Mouse (Mus musculus) heart, embryonic 10.5 days (tissue): ENCODE data around the gene Rrp36. TPM values are rescaled to one million over a fixed set of nuclear protein-coding genes. Genes with fewer than 3 reads are reported as not detected.
A peak's percentile ranks its signal among the peaks of the same experiment; 100 is the strongest.

Source experiments
- DNase-seq: peaks from one replicate; pipeline ENCODE4 v3.0.0-alpha.2; 2017; ENCODE audit warnings: low spot score
- H3K27ac ChIP-seq: fragments of 300-500 bp; sonication (generic); 2 replicates; pipeline ENCODE4 v1.5.1; 2016; ENCODE audit warnings: mild to moderate bottlenecking
- H3K27me3 ChIP-seq: fragments of 300-500 bp; sonication (generic); 2 replicates; pipeline ENCODE4 v1.6.1; 2016; ENCODE audit warnings: mild to moderate bottlenecking; ENCODE audit not compliant: poor library complexity, insufficient read depth, severe bottlenecking
- H3K36me3 ChIP-seq: fragments of 300-500 bp; sonication (generic); 2 replicates; pipeline ENCODE4 v1.6.1; 2016; ENCODE audit warnings: mild to moderate bottlenecking, moderate library complexity
- H3K4me1 ChIP-seq: fragments of 300-500 bp; sonication (generic); 2 replicates; pipeline ENCODE4 v1.6.1; 2016; ENCODE audit warnings: mild to moderate bottlenecking
- H3K4me3 ChIP-seq: fragments of 300-500 bp; sonication (generic); 2 replicates; pipeline ENCODE4 v1.5.1; 2016; ENCODE audit warnings: mild to moderate bottlenecking, moderate library complexity
- H3K9me3 ChIP-seq: fragments of 300-500 bp; sonication (generic); 2 replicates; pipeline ENCODE4 v1.6.1; 2016; ENCODE audit warnings: mild to moderate bottlenecking, moderate library complexity
- WGBS: fragments of 180-500 bp; shearing (Covaris S2); methylation state at CpG from one replicate; pipeline ENCODE4 v1.1.7; 2016; 5-methylcytosine and 5-hydroxymethylcytosine counted together
- polyA plus RNA-seq: library from polyadenylated mRNA; unstranded; fragments of >200 nt; fragmentation: Nextera tagmentation; extraction: Ambion mirVana; gene quantifications from 2 replicates; pipeline ENCODE4 v1.2.1, GENCODE M21; 2016

The Rrp36 gene
- polyA plus RNA-seq, result 46.3 and 61.0 TPM in 2 replicates

DNA sequence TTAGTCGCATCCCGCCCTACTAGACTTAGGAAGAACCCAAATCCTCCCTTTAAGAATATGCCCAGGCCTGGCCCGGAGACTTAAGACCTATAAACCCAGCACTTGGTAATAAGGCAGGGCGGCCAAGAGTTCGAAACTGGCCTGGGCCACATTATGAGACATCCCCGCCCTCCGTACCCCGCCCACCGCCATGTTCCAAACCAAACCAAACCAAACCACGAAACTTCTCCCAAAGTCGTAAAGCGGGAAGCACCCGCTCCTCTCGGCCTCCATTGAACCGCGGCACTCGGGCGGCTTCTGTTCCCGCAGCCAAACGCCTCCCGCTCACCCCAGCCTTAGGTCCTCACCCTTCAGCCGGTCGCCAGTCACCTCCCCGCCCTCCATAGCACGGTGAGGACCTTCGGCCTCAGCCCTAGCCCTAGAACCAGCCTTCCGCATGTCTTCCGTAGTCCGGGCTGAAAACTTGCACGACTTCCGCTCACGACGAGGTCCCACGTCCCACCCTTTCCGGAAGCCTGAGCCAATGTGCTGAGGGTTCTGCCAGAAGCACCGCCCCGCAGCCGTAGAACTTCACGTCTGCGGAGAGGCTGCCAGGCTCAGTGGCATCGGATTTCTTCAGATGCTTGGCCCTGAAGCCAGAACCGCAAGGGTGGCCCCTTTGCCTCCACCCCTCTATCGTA lies at the start of gene Rrp36:
Gene Rrp36, minus strand, starts transcription at position 503 of the 680 bp plus-strand sequence.
- peaks cover 32% of the 10 kb centered on the region for H3K4me1 ChIP-seq
- H3K9me3 ChIP-seq, result no peaks in the 10 kb centered on the region
- WGBS, result under 1% methylated on average over 43 of the region's 43 CpGs
- H3K27ac ChIP-seq, result peak within 1 kb of the TSS; percentile 85
- H3K27me3 ChIP-seq, result no peaks in the 10 kb centered on the region
- peak within 1 kb of the TSS; percentile 79 for H3K4me3 ChIP-seq
- peak; percentile 97 for DNase-seq
- peaks cover 75% of the 10 kb centered on the region for H3K36me3 ChIP-seq

- 83% methylated on average over 7 of the region's 7 CpGs for WGBS
- Histone ChIP-seq H3K4me1 (peaks cover 13% of the 10 kb centered on the region), H3K36me3 (peaks cover 62% of the 10 kb centered on the region), H3K27me3 (no peaks in the 10 kb centered on the region), H3K9me3 (no peaks in the 10 kb centered on the region), H3K4me3 (no peak overlapping the region), H3K27ac (no peak overlapping the region)
- DNase-seq, result no peak
Observed at GRCm38 (mm10) chr17:46721077-46721476, 46.9 kb upstream of the Rrp36 start.

GRCm38 (mm10) chr17:46714756-46715481 lies 40.8 kb upstream of the Rrp36 start:
- Histone ChIP-seq H3K9me3 (no peaks in the 10 kb centered on the region), H3K4me1 (peaks cover 18% of the 10 kb centered on the region), H3K27me3 (no peaks in the 10 kb centered on the region), H3K27ac (no peak overlapping the region), H3K4me3 (no peak overlapping the region), H3K36me3 (peaks cover 38% of the 10 kb centered on the region)
- 92% methylated on average over 11 of the region's 11 CpGs for WGBS
- DNase-seq, result no peak

GRCm38 (mm10) chr17:46713849-46714248 lies 39.7 kb upstream of the Rrp36 start:
- no peak overlapping the region for H3K27ac ChIP-seq

DNA sequence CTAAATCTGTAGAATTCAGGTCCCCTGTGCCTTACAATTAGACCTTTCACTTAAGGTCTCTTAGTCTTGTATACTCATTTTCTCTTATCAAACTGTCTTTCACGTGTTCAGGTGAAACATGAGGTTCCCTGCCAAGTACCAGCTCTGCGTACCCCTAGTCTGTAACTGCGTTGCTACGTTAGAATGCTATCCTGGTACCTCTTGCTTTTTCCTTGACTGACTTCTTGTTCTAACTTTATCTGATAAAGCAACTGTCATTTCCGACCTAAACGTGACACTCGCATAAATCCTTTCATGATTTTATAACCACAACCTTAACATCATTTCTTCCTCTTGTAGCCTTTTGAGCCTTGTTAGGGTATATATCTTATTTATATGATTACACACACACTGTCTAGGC lies 38.3 kb upstream of the Rrp36 start:
- WGBS, result 66% methylated on average over 7 of the region's 7 CpGs
- Histone ChIP-seq H3K4me1 (peaks cover 18% of the 10 kb centered on the region), H3K9me3 (no peaks in the 10 kb centered on the region), H3K4me3 (peak overlapping the region; percentile 100), H3K27me3 (no peaks in the 10 kb centered on the region), H3K36me3 (peaks cover 36% of the 10 kb centered on the region), H3K27ac (no peak overlapping the region)
- DNase-seq, result no peak

More at GRCm38 (mm10) chr17:46713849-46714248, 39.7 kb upstream of the Rrp36 start:
- DNase-seq, result no peak
- Histone ChIP-seq H3K27me3 (no peaks in the 10 kb centered on the region), H3K36me3 (peaks cover 38% of the 10 kb centered on the region), H3K4me1 (peaks cover 18% of the 10 kb centered on the region), H3K9me3 (no peaks in the 10 kb centered on the region), H3K4me3 (no peak overlapping the region)
- WGBS, result 90% methylated on average over 9 of the region's 9 CpGs

DNA sequence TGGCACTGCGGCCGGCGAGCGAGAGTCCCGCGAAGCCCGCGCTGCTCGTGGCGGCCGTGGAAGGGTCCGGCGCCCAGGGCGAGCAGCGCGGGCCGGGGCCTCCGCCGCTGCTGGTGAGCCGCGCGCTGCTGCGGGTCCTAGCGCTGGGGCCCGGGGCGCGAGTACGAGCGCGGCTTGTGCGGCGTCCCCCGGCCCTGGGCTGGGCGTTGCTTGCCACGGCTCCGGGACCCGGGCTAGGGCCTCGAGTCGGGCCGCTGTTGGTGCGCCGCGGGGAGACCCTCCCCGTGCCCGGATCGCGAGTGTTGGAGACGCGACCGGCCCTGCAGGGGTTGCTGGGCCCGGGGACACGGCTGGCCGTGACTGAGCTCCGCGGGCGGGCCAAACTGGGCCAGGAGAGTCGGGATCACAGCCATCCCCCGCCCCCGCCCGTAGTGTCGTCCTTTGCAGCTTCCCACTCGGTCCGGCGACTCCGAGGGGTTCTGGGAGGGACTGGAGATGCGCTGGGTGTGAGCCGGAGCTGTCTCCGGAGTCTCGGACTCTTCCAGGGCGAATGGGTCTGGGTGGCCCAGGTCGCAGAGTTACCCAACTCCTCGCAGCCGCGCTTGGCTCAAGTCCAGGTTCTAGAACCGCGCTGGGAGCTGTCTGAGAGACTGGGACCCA lies 37.6 kb upstream of the Rrp36 start:
- H3K4me1 ChIP-seq, result peaks cover 21% of the 10 kb centered on the region
- peak overlapping the region; percentile 100 for H3K4me3 ChIP-seq
- H3K27ac ChIP-seq, result peak overlapping the region; percentile 92
- under 1% methylated on average over 75 of the region's 76 CpGs for WGBS
- DNase-seq, result peak; percentile 82
- no peaks in the 10 kb centered on the region for H3K27me3 ChIP-seq
- peaks cover 31% of the 10 kb centered on the region for H3K36me3 ChIP-seq
- no peaks in the 10 kb centered on the region for H3K9me3 ChIP-seq

DNA sequence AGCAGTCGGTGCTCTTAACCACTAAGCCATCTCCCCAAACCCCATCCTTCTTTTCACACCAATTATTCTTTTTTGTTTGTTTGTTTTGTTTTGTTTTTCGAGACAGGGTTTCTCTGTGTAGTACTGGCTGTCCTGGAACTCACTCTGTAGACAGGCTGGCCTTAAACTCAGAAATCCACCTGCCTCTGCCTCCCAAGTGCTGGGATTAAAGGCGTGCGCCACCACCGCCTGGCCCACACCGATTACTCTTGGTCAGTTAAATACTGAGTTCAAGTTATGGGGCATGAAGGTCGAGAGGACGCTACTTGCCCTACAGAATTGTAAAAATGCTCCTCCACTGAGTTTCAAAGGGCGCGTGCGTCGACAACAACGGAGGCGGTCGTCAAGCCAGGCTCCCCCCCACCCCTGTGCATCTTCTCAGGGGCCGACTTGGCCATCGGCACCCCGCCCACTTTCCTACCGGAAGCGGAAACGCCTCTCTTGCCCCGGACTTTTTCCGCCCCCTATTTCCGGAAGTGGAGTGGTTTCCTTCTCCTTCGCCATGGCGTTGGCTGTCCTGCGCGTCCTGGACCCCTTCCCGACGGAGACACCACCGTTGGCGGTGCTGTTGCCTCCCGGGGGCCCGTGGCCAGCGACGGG lies 36.9 kb upstream of the Rrp36 start, which contains the start of gene Pex6:
Gene Pex6, plus strand, starts transcription at position 505 of the 639 bp plus-strand sequence.
- 7% methylated on average over 36 of the region's 36 CpGs for WGBS
- H3K27me3 ChIP-seq, result no peaks in the 10 kb centered on the region
- peak within 1 kb of the TSS; percentile 100 for H3K4me3 ChIP-seq
- peak; percentile 97 for DNase-seq
- peak within 1 kb of the TSS; percentile 92 for H3K27ac ChIP-seq
- H3K9me3 ChIP-seq, result no peaks in the 10 kb centered on the region
- peaks cover 25% of the 10 kb centered on the region for H3K36me3 ChIP-seq
- H3K4me1 ChIP-seq, result peaks cover 28% of the 10 kb centered on the region

DNA sequence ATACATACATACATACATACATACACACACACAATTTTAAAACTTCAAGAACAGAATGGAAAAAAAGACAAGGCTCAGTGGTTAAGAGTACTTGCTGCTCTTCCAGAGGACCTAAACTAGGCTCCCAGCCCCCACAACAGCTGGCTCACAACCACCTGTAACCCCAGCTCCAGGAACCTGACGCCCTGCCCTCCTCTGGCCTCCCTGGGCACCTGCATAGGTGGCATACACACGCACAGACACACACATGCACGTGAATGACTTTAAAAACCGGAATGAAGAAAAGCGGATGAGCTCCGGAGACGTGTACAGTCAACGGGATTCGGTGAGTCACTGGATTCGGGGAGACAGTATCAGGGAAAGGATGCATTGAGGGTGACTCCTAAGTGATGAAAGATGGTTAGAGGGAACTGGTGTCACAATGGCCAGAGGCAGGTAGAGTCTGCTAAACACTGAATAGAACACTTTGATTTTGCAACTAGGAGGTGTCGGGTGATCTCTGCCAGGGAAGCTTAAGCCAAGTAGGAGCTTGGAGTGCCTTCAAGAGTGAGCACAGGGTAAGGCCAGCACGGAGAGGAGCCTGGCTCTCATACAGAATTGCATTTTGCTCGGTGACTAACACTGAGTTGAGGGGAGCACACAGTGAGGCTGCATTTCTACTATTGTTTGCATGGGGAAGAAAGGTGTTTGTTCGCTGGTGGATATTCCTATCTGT lies 32.4 kb upstream of the Rrp36 start:
- Histone ChIP-seq H3K36me3 (no peaks in the 10 kb centered on the region; the same call in 1 of the 2 replicates), H3K4me3 (no peak overlapping the region), H3K27ac (no peak overlapping the region), H3K9me3 (no peaks in the 10 kb centered on the region), H3K4me1 (peaks cover 45% of the 10 kb centered on the region), H3K27me3 (no peaks in the 10 kb centered on the region)
- peak; percentile 71 for DNase-seq
- WGBS, result 81% methylated on average over 14 of the region's 14 CpGs

- peak; percentile 99 for DNase-seq
Observed at GRCm38 (mm10) chr17:46704887-46705835, 31.0 kb upstream of the Rrp36 start, which contains the start of gene Ppp2r5d. Gene Ppp2r5d, minus strand, starts transcription at chr17:46705111.

GRCm38 (mm10) chr17:46703971-46704886 lies 30.1 kb upstream of the Rrp36 start:
- DNase-seq, result peak; percentile 74
- WGBS, result 5% methylated on average over 32 of the region's 41 CpGs
- H3K36me3 ChIP-seq, result peaks cover 14% of the 10 kb centered on the region
- peak overlapping the region; percentile 96 for H3K27ac ChIP-seq
- H3K4me1 ChIP-seq, result peaks cover 48% of the 10 kb centered on the region
- no peaks in the 10 kb centered on the region for H3K27me3 ChIP-seq
- no peaks in the 10 kb centered on the region for H3K9me3 ChIP-seq
- H3K4me3 ChIP-seq, result peak overlapping the region; percentile 90

More at GRCm38 (mm10) chr17:46704887-46705835, 31.0 kb upstream of the Rrp36 start, which contains the start of gene Ppp2r5d:
- H3K27ac ChIP-seq, result peak within 1 kb of the TSS; percentile 96
- no peaks in the 10 kb centered on the region for H3K9me3 ChIP-seq
- peaks cover 7% of the 10 kb centered on the region; the same call in 1 of the 2 replicates for H3K36me3 ChIP-seq
- peaks cover 48% of the 10 kb centered on the region for H3K4me1 ChIP-seq
- 1% methylated on average over 48 of the region's 48 CpGs for WGBS
- no peaks in the 10 kb centered on the region for H3K27me3 ChIP-seq
- H3K4me3 ChIP-seq, result peak within 1 kb of the TSS; percentile 90
